Mouse (Mus musculus) cerebellum, adult 2 months (tissue): ENCODE data around the gene Igf2bp3. TPM values are rescaled to one million over a fixed set of nuclear protein-coding genes. Genes with fewer than 3 reads are reported as not detected.
A peak's percentile ranks its signal among the peaks of the same experiment; 100 is the strongest.

Source experiments
- DNase-seq, 2 experiments: peaks; one replicate each; pipeline ENCODE4 v3.0.0; 2021
- H3K27ac ChIP-seq: fragments of 200-500 bp; 2 replicates; pipeline ENCODE4 v1.5.1; 2012; ENCODE audit warnings: low read length, control low read depth, inconsistent platforms; ENCODE audit not compliant: insufficient read depth
- H3K27me3 ChIP-seq: fragments of 200-500 bp; 2 replicates; pipeline ENCODE4 v1.6.1; 2012; ENCODE audit warnings: inconsistent platforms, mild to moderate bottlenecking, low read length, moderate library complexity; ENCODE audit not compliant: control insufficient read depth, insufficient read depth
- H3K4me1 ChIP-seq: fragments of 200-500 bp; 2 replicates; pipeline ENCODE4 v1.6.1; 2011; ENCODE audit warnings: low read length; ENCODE audit not compliant: control insufficient read depth, insufficient read depth
- H3K4me3 ChIP-seq: fragments of 200-500 bp; replicated peaks from 2 replicates; pipeline ENCODE3; 2011; ENCODE audit warnings: mild to moderate bottlenecking, low read depth, low read length, control low read depth; ENCODE audit not compliant: insufficient read depth
- CTCF ChIP-seq: fragments of 200-500 bp; IDR thresholded peaks from 2 replicates; pipeline ENCODE4 v1.5.1; 2011; ENCODE audit warnings: low read depth, mild to moderate bottlenecking, control low read depth, low read length, moderate library complexity, borderline replicate concordance; ENCODE audit not compliant: insufficient read depth
- POLR2A ChIP-seq: fragments of 200-500 bp; IDR thresholded peaks from 2 replicates; pipeline ENCODE4 v1.6.1; 2011; ENCODE audit warnings: low read length, control low read depth, borderline replicate concordance; ENCODE audit not compliant: insufficient read depth
- WGBS: fragments of 180-500 bp; shearing (Covaris S2); methylation state at CpG from one replicate; pipeline ENCODE4 v1.1.7; 2018; 5-methylcytosine and 5-hydroxymethylcytosine counted together
- polyA plus RNA-seq: library from polyadenylated mRNA; depleted of rRNA; stranded (reverse); fragments of >200 nt; gene quantifications from 2 replicates; pipeline ENCODE4 v1.2.3, GENCODE M21; 2012

Igf2bp3 gene
- polyA plus RNA-seq, 1 experiment = 0.10 TPM

- H3K4me3 ChIP-seq = no peak overlapping the region
- H3K27me3 ChIP-seq = no peaks in the 10 kb centered on the region
- no peak overlapping the region for H3K27ac ChIP-seq
- whole genome bisulfite sequencing = 48% methylated on average over 17 of the region's 17 CpGs
- TF ChIP-seq CTCF (no peak), POLR2A (no peak)
- peak; percentile 10 to 28 for DNase-seq
- H3K4me1 ChIP-seq = no peaks in the 10 kb centered on the region
These were observed 76.4 kb downstream of the Igf2bp3 start for GRCm38 (mm10) chr6:49138159-49139051.

GRCm38 (mm10) chr6:49136739-49137138 is 78.0 kb downstream of the Igf2bp3 start:
- H3K4me1 ChIP-seq = no peaks in the 10 kb centered on the region
- no peak for TF ChIP-seq CTCF
- TF ChIP-seq POLR2A = no peak
- WGBS = 77% methylated on average over 5 of the region's 5 CpGs
- no peak overlapping the region for H3K27ac ChIP-seq
- H3K4me3 ChIP-seq = no peak overlapping the region
- no peaks in the 10 kb centered on the region for H3K27me3 ChIP-seq
- DNase-seq = no peak

- no peak for TF ChIP-seq POLR2A
- TF ChIP-seq CTCF = no peak
- Histone ChIP-seq H3K27ac (no peak overlapping the region), H3K4me3 (no peak overlapping the region), H3K4me1 (no peaks in the 10 kb centered on the region), H3K27me3 (no peaks in the 10 kb centered on the region)
- no peak for DNase-seq
- 55% methylated on average over 6 of the region's 6 CpGs for WGBS
These were observed 82.2 kb downstream of the Igf2bp3 start for GRCm38 (mm10) chr6:49132352-49133090.

- 84% methylated on average over 9 of the region's 9 CpGs for WGBS
- no peak overlapping the region for H3K4me3 ChIP-seq
- no peaks in the 10 kb centered on the region for H3K4me1 ChIP-seq
- DNase-seq = no peak
- H3K27ac ChIP-seq = no peak overlapping the region
- TF ChIP-seq POLR2A = no peak
- TF ChIP-seq CTCF = no peak
- H3K27me3 ChIP-seq = no peaks in the 10 kb centered on the region
These were observed 82.9 kb downstream of the Igf2bp3 start for GRCm38 (mm10) chr6:49131855-49132254.

- TF ChIP-seq CTCF (no peak), POLR2A (no peak)
- Histone ChIP-seq H3K4me1 (no peaks in the 10 kb centered on the region), H3K4me3 (no peak overlapping the region), H3K27me3 (no peaks in the 10 kb centered on the region), H3K27ac (no peak overlapping the region)
- DNase-seq = no peak
These were observed 84.4 kb downstream of the Igf2bp3 start for GRCm38 (mm10) chr6:49130328-49130727.

DNA sequence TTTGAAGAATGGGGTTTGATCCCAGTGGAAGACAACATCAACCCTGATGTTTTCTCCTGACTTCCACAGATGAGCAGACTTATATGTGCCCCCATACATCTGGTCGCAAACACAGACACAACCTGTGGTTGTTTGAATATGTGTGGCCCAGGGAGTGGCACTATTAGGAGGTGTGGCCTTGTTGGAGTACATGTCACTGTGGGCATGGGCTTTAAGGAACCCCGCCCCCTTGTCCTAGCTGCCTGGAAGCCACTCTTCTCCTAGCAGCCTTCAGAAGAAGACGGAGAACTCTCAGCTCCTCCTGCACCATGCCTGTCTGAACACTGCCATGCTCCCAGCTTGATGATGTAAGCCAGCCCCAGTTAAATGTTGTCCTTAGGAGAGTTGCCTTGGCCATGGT is 94.4 kb downstream of the Igf2bp3 start:
- no peak overlapping the region for H3K4me3 ChIP-seq

DNA sequence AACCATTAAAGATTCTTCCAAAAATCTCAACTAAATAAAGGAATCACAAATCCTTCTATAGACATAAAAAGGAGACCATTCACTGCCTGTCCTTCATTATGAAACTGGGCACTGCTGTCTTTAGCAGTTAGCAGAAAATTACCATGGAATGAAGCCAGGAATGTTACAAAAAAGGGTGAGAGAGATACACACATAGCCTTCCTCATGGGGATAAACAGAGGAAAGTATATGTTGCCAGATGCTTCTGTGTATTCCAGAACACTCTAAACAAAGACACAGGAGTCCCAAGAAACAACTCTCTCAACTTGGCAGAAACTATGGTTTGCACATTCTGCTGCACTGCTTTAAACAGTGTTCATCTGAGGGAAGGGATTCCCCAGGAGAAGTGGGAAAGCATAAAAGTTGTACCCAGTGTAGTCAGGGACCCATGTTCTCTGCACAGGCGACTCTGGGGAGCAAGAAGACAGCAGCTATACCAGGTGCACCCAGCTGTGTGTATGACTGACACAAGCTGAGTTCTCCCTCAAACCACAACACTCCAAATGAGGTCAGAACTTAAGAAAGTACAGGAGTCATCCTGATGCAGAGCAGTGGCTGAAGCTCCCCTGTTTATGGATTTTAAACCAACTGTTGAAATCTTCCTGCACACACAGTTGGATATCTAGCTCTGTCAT is 95.2 kb downstream of the Igf2bp3 start:
- Histone ChIP-seq H3K4me3 (no peak overlapping the region), H3K27me3 (no peaks in the 10 kb centered on the region), H3K27ac (no peak overlapping the region), H3K4me1 (no peaks in the 10 kb centered on the region)
- whole genome bisulfite sequencing = 35% methylated on average over 1 of the region's 1 CpGs
- DNase-seq = no peak
- TF ChIP-seq CTCF (no peak), POLR2A (no peak)

More for the DNA sequence above, 94.4 kb downstream of the Igf2bp3 start:
- TF ChIP-seq POLR2A = no peak
- no peak for TF ChIP-seq CTCF
- Histone ChIP-seq H3K27ac (no peak overlapping the region), H3K4me1 (no peaks in the 10 kb centered on the region), H3K27me3 (no peaks in the 10 kb centered on the region)
- DNase-seq = no peak
- 97% methylated on average over 3 of the region's 3 CpGs for WGBS
